Mouse (Mus musculus) lung, adult 2 months (tissue): ENCODE data around the gene Cma2. TPM values are rescaled to one million over a fixed set of nuclear protein-coding genes. Genes with fewer than 3 reads are reported as not detected.

Source experiments
- DNase-seq: peaks from one replicate; pipeline ENCODE4 v3.0.0; 2022
- H3K4me1 ChIP-seq: fragments of 200-500 bp; 2 replicates; pipeline ENCODE4 v1.6.1; 2011; ENCODE audit warnings: low read length; ENCODE audit not compliant: control insufficient read depth, insufficient read depth
- H3K4me3 ChIP-seq: fragments of 200-500 bp; replicated peaks from 2 replicates; pipeline ENCODE3; 2011; ENCODE audit warnings: low read depth, mild to moderate bottlenecking, control low read depth, low read length; ENCODE audit errors: extremely low read depth
- CTCF ChIP-seq: fragments of 200-500 bp; IDR thresholded peaks from 2 replicates; pipeline ENCODE4 v1.5.1; 2011; ENCODE audit warnings: mild to moderate bottlenecking, low read length, control low read depth; ENCODE audit not compliant: insufficient read depth
- POLR2A ChIP-seq: fragments of 200-500 bp; IDR thresholded peaks from 2 replicates; pipeline ENCODE4 v1.6.1; 2011; ENCODE audit warnings: low read depth, mild to moderate bottlenecking, control low read depth, low read length, borderline replicate concordance; ENCODE audit errors: extremely low read depth
- WGBS: fragments of 180-500 bp; shearing (Covaris S2); methylation state at CpG from one replicate; pipeline ENCODE4 v1.1.7; 2018; 5-methylcytosine and 5-hydroxymethylcytosine counted together
- polyA plus RNA-seq: library from polyadenylated mRNA; depleted of rRNA; stranded (reverse); fragments of >200 nt; gene quantifications from 2 replicates; pipeline ENCODE4 v1.2.3, GENCODE M21; 2012; rRNA removed

Gene Cma2
- polyA plus RNA-seq = not detected in 2 replicates

- no peak for TF ChIP-seq CTCF
- TF ChIP-seq POLR2A = no peak
- no peak within 1 kb of the TSS for H3K4me3 ChIP-seq
- no peak for DNase-seq
- WGBS = 69% methylated on average over 6 of the region's 6 CpGs
- H3K4me1 ChIP-seq = no peaks in the 10 kb centered on the region
These were observed at the start of gene Cma2 for GRCm38 (mm10) chr14:55950346-55951030. Gene Cma2 (plus strand): TSS chr14:55950980.

- Histone ChIP-seq H3K4me1 (no peaks in the 10 kb centered on the region), H3K4me3 (no peak overlapping the region)
- DNase-seq = no peak
- 6% methylated on average over 1 of the region's 1 CpGs for WGBS
- TF ChIP-seq POLR2A (no peak), CTCF (no peak)
These were observed 45.3 kb upstream of the Cma2 start for GRCm38 (mm10) chr14:55905518-55905917.

- no peak overlapping the region for H3K4me3 ChIP-seq
- DNase-seq = no peak
- no peaks in the 10 kb centered on the region for H3K4me1 ChIP-seq
- TF ChIP-seq POLR2A (no peak), CTCF (no peak)
- WGBS = 46% methylated on average over 4 of the region's 4 CpGs
These were observed 37.4 kb upstream of the Cma2 start for GRCm38 (mm10) chr14:55913406-55913805.

GRCm38 (mm10) chr14:55918240-55919082, 32.3 kb upstream of the Cma2 start:
- DNase-seq = peak; percentile 37
- 21% methylated on average over 14 of the region's 14 CpGs for WGBS
- TF ChIP-seq CTCF (peak; percentile 38), POLR2A (no peak)
- Histone ChIP-seq H3K4me3 (no peak overlapping the region), H3K4me1 (no peaks in the 10 kb centered on the region)

GRCm38 (mm10) chr14:55922475-55923232, 28.1 kb upstream of the Cma2 start:
- TF ChIP-seq POLR2A (no peak), CTCF (no peak)
- H3K4me3 ChIP-seq = no peak overlapping the region
- 45% methylated on average over 7 of the region's 7 CpGs for WGBS

GRCm38 (mm10) chr14:55926847-55927246, 23.9 kb upstream of the Cma2 start:
- WGBS = 80% methylated on average over 4 of the region's 4 CpGs
- no peak for TF ChIP-seq CTCF
- no peak for TF ChIP-seq POLR2A
- Histone ChIP-seq H3K4me1 (no peaks in the 10 kb centered on the region), H3K4me3 (no peak overlapping the region)
- no peak for DNase-seq

More at GRCm38 (mm10) chr14:55922475-55923232, 28.1 kb upstream of the Cma2 start:
- no peaks in the 10 kb centered on the region for H3K4me1 ChIP-seq
- no peak for DNase-seq

GRCm38 (mm10) chr14:55929263-55929997, 21.4 kb upstream of the Cma2 start:
- Histone ChIP-seq H3K4me3 (no peak overlapping the region), H3K4me1 (0 out of 2 replicates have a peak, but pooled peaks cover 4% of the 10 kb centered on the region)
- WGBS = 58% methylated on average over 12 of the region's 12 CpGs
- no peak for TF ChIP-seq POLR2A
- no peak for DNase-seq

GRCm38 (mm10) chr14:55933586-55933985, 17.2 kb upstream of the Cma2 start:
- 0 out of 2 replicates have a peak, but pooled peaks cover 4% of the 10 kb centered on the region for H3K4me1 ChIP-seq
- peak; percentile 68 for DNase-seq
- TF ChIP-seq POLR2A (no peak), CTCF (no peak)
- no peak overlapping the region for H3K4me3 ChIP-seq
- WGBS = 13% methylated on average over 7 of the region's 7 CpGs
